Mouse (Mus musculus) megakaryocyte, embryonic 14.5 days (primary cell): ENCODE measurements at regions not wholly inside any gene's neighbourhood (a gene's known extent, or its start where the extent isn't known, plus 50 kb on each side); places are given as distances from the start of the nearest gene placed in this dataset.

Source experiments
- H3K27me3 ChIP-seq: replicated peaks from 2 replicates; pipeline ENCODE3; 2012; ENCODE audit warnings: inconsistent platforms
- H3K36me3 ChIP-seq: replicated peaks from 2 replicates; pipeline ENCODE3; 2012; ENCODE audit warnings: low read length, inconsistent platforms, mixed read lengths
- H3K4me1 ChIP-seq: 2 replicates; pipeline ENCODE4 v1.6.1; 2012; ENCODE audit warnings: inconsistent platforms
- H3K4me3 ChIP-seq: replicated peaks from 2 replicates; pipeline ENCODE3; 2012; ENCODE audit warnings: moderate library complexity, mild to moderate bottlenecking, inconsistent platforms
- H3K9me3 ChIP-seq: 2 replicates; pipeline ENCODE4 v1.6.1; 2012; ENCODE audit warnings: inconsistent platforms
- FLI1 ChIP-seq: IDR thresholded peaks from 2 replicates; pipeline ENCODE4 v1.6.1; 2012; ENCODE audit warnings: low read length, inconsistent platforms, mixed read lengths
- GATA1 ChIP-seq: IDR thresholded peaks from 3 replicates; pipeline ENCODE4 v1.6.1; 2012; ENCODE audit warnings: mixed read lengths, low read length, inconsistent platforms, borderline replicate concordance

GRCm38 (mm10) chr13:28684311-28684710 lies 269.2 kb downstream of the Sox4 start:
- no peaks in the 10 kb centered on the region for H3K9me3 ChIP-seq
- no peaks in the 10 kb centered on the region for H3K27me3 ChIP-seq
- H3K4me3 ChIP-seq, result no peak overlapping the region
- H3K36me3 ChIP-seq, result no peaks in the 10 kb centered on the region
- peaks cover 4% of the 10 kb centered on the region; the same call in 1 of the 2 replicates for H3K4me1 ChIP-seq
- TF ChIP-seq GATA1 (no peak), FLI1 (no peak)

- TF ChIP-seq GATA1, result no peak
- no peak for TF ChIP-seq FLI1
- Histone ChIP-seq H3K9me3 (no peaks in the 10 kb centered on the region), H3K27me3 (no peaks in the 10 kb centered on the region), H3K36me3 (no peaks in the 10 kb centered on the region), H3K4me3 (no peak overlapping the region), H3K4me1 (peaks cover 4% of the 10 kb centered on the region; the same call in 1 of the 2 replicates)
Observed at GRCm38 (mm10) chr13:28680266-28680665, 273.2 kb downstream of the Sox4 start.

GRCm38 (mm10) chr13:28673622-28674021 lies 279.9 kb downstream of the Sox4 start:
- H3K36me3 ChIP-seq, result no peaks in the 10 kb centered on the region
- no peak for TF ChIP-seq FLI1
- H3K4me3 ChIP-seq, result no peak overlapping the region

GRCm38 (mm10) chr13:28671543-28671942 lies 282.0 kb downstream of the Sox4 start:
- H3K4me3 ChIP-seq, result no peak overlapping the region
- H3K36me3 ChIP-seq, result no peaks in the 10 kb centered on the region
- no peak for TF ChIP-seq FLI1
- TF ChIP-seq GATA1, result no peak
- peaks cover 23% of the 10 kb centered on the region for H3K4me1 ChIP-seq
- no peaks in the 10 kb centered on the region for H3K27me3 ChIP-seq
- no peaks in the 10 kb centered on the region for H3K9me3 ChIP-seq

More at GRCm38 (mm10) chr13:28673622-28674021, 279.9 kb downstream of the Sox4 start:
- no peaks in the 10 kb centered on the region for H3K27me3 ChIP-seq
- H3K4me1 ChIP-seq, result peaks cover 16% of the 10 kb centered on the region
- H3K9me3 ChIP-seq, result no peaks in the 10 kb centered on the region

- H3K4me1 ChIP-seq, result peaks cover 24% of the 10 kb centered on the region
- no peak for TF ChIP-seq GATA1
- no peak for TF ChIP-seq FLI1
Observed at GRCm38 (mm10) chr13:28669832-28670585, 283.5 kb downstream of the Sox4 start.

GRCm38 (mm10) chr13:28666832-28667231 lies 286.7 kb downstream of the Sox4 start:
- TF ChIP-seq GATA1 (no peak), FLI1 (no peak)
- H3K36me3 ChIP-seq, result no peaks in the 10 kb centered on the region
- H3K4me3 ChIP-seq, result no peak overlapping the region
- no peaks in the 10 kb centered on the region for H3K27me3 ChIP-seq
- peaks cover 53% of the 10 kb centered on the region for H3K4me1 ChIP-seq
- H3K9me3 ChIP-seq, result no peaks in the 10 kb centered on the region

More at GRCm38 (mm10) chr13:28669832-28670585, 283.5 kb downstream of the Sox4 start:
- no peaks in the 10 kb centered on the region for H3K9me3 ChIP-seq
- H3K4me3 ChIP-seq, result no peak overlapping the region
- no peaks in the 10 kb centered on the region for H3K27me3 ChIP-seq
- no peaks in the 10 kb centered on the region for H3K36me3 ChIP-seq

- Histone ChIP-seq H3K4me1 (peaks cover 52% of the 10 kb centered on the region), H3K27me3 (no peaks in the 10 kb centered on the region), H3K4me3 (no peak overlapping the region), H3K9me3 (no peaks in the 10 kb centered on the region), H3K36me3 (no peaks in the 10 kb centered on the region)
- no peak for TF ChIP-seq FLI1
- no peak for TF ChIP-seq GATA1
Observed at GRCm38 (mm10) chr13:28665150-28665549, 288.4 kb downstream of the Sox4 start.

GRCm38 (mm10) chr13:28664698-28665097 lies 288.8 kb downstream of the Sox4 start:
- Histone ChIP-seq H3K4me3 (no peak overlapping the region), H3K27me3 (no peaks in the 10 kb centered on the region), H3K4me1 (peaks cover 52% of the 10 kb centered on the region), H3K36me3 (no peaks in the 10 kb centered on the region), H3K9me3 (no peaks in the 10 kb centered on the region)
- no peak for TF ChIP-seq GATA1
- no peak for TF ChIP-seq FLI1

- Histone ChIP-seq H3K9me3 (no peaks in the 10 kb centered on the region), H3K27me3 (no peaks in the 10 kb centered on the region), H3K4me1 (peaks cover 53% of the 10 kb centered on the region), H3K36me3 (no peaks in the 10 kb centered on the region), H3K4me3 (no peak overlapping the region)
- TF ChIP-seq FLI1 (no peak), GATA1 (no peak)
Observed at GRCm38 (mm10) chr13:28663950-28664681, 289.4 kb downstream of the Sox4 start.

- no peak overlapping the region for H3K4me3 ChIP-seq
- H3K36me3 ChIP-seq, result no peaks in the 10 kb centered on the region
- H3K4me1 ChIP-seq, result peaks cover 47% of the 10 kb centered on the region
- TF ChIP-seq FLI1 (no peak), GATA1 (no peak)
- no peaks in the 10 kb centered on the region for H3K9me3 ChIP-seq
- H3K27me3 ChIP-seq, result no peaks in the 10 kb centered on the region
Observed at GRCm38 (mm10) chr13:28663459-28663858, 290.1 kb downstream of the Sox4 start.
